Mouse (Mus musculus) liver, embryonic 11.5 days (tissue): ENCODE results near the gene Gm11627. TPM values are rescaled to one million over a fixed set of nuclear protein-coding genes. Genes with fewer than 3 reads are reported as not detected.
A peak's percentile ranks its signal among the peaks of the same experiment; 100 is the strongest.
"Not testable (repeated sequence)": the region's sequence is repeated elsewhere in the genome, so short reads cannot be mapped to it uniquely, and the experiment has no call there.

Experiments used
- ATAC-seq: fragments of 200-750 bp; cut with Nextera tagmentation; replicated peaks from 2 replicates; pipeline ENCODE4 v1.8.0; 2017; ENCODE audit warnings: moderate number of reproducible peaks, mild to moderate bottlenecking, moderate TSS enrichment, moderate library complexity; ENCODE audit not compliant: low FRiP score
- DNase-seq: peaks from one replicate; pipeline ENCODE4 v3.0.0-alpha.2; 2017; ENCODE audit warnings: low spot score
- H3K27ac ChIP-seq: fragments of 300-500 bp; sonication (generic); 2 replicates; pipeline ENCODE4 v1.5.1; 2014; ENCODE audit warnings: mild to moderate bottlenecking, low read depth, low read length, control low read depth
- H3K27me3 ChIP-seq: fragments of 300-500 bp; sonication (generic); replicated peaks from 2 replicates; pipeline ENCODE4 v1.6.1; 2014; ENCODE audit warnings: low read length, mixed read lengths; ENCODE audit not compliant: control insufficient read depth, insufficient read depth
- H3K36me3 ChIP-seq: fragments of 300-500 bp; sonication (generic); 2 replicates; pipeline ENCODE4 v1.6.1; 2014; ENCODE audit warnings: mild to moderate bottlenecking, low read length, moderate library complexity, mixed read lengths; ENCODE audit not compliant: control insufficient read depth, insufficient read depth
- H3K4me1 ChIP-seq: fragments of 300-500 bp; sonication (generic); replicated peaks from 2 replicates; pipeline ENCODE4 v1.6.1; 2014; ENCODE audit warnings: low read length, mixed read lengths; ENCODE audit not compliant: control insufficient read depth, insufficient read depth
- H3K4me2 ChIP-seq: fragments of 300-500 bp; sonication (generic); 2 replicates; pipeline ENCODE4 v1.6.1; 2014; ENCODE audit warnings: mild to moderate bottlenecking, control low read depth, moderate library complexity
- H3K4me3 ChIP-seq: fragments of 300-500 bp; sonication (generic); 2 replicates; pipeline ENCODE4 v1.5.1; 2014; ENCODE audit warnings: low read depth, low read length, control low read depth
- H3K9ac ChIP-seq: fragments of 300-500 bp; sonication (generic); 2 replicates; pipeline ENCODE4 v1.6.1; 2014; ENCODE audit warnings: low read depth, low read length, control low read depth
- H3K9me3 ChIP-seq: fragments of 300-500 bp; sonication (generic); 2 replicates; pipeline ENCODE4 v1.6.1; 2016; ENCODE audit warnings: low read length, inconsistent platforms, mixed read lengths; ENCODE audit not compliant: control insufficient read depth
- WGBS: fragments of 180-500 bp; shearing (Covaris S2); extraction: QIAGEN DNeasy Blood & Tissue Kit; methylation state at CpG from one replicate; pipeline ENCODE4 v1.1.7; 2014; 5-methylcytosine and 5-hydroxymethylcytosine counted together
- polyA plus RNA-seq: library from polyadenylated mRNA; unstranded; fragments of >200 nt; fragmentation: Nextera tagmentation; extraction: Ambion mirVana; gene quantifications from 2 replicates; pipeline ENCODE4 v1.2.1, GENCODE M21; 2014

Gm11627 gene
- polyA plus RNA-seq, 1 experiment from 2014 or later, result 1.4 TPM

DNA sequence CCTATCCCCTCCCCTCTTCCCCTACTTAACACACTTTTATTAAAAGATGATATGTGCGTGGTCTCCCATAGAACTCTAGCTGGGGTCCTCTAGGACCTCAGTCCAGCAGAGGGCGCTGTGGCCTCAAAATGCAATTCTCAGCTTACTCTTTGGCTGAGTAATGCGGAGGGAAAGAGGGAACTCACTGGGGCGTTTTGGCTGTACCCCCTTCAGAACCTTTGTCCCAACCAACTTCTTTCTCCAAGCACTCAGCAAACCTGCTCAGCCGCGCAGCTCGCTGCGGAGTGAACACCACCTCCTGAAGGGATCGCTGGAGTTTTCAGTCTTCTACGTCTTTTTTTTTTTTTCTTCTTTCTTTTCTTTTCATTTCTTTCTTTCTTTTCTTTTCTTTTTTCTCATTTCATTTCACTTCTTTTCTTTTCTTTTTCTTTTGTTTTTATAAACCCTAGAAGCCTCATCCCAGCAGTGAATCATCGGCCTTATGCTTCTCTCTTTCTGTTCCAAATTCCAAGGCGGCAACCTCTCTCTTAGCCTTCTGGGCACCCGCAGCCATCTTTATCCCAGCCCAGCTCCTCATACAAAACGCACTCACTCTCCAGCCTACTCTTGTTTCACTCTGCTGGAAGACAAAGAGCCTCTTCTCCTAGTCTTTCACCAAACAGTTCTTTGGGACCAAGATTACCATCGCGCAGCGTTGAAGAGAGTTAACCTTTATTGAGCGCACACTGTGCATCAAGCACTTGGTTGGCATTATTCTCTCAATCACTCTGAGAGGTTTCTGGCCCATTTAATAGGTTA, 6.2 kb downstream of the Gm11627 start:
- Histone ChIP-seq H3K4me2 (peak overlapping the region; percentile 82), H3K36me3 (no peaks in the 10 kb centered on the region), H3K27me3 (no peaks in the 10 kb centered on the region), H3K4me1 (0 out of 2 replicates have a peak, but pooled peaks cover 2% of the 10 kb centered on the region), H3K27ac (no peak overlapping the region), H3K9me3 (no peaks in the 10 kb centered on the region), H3K9ac (peak overlapping the region; percentile 68), H3K4me3 (peak overlapping the region; percentile 52)
- peak; percentile 83 for DNase-seq
- WGBS, result 15% methylated on average over 18 of the region's 18 CpGs
- peak; percentile 65; the same call in 1 of the 2 replicates for ATAC-seq

DNA sequence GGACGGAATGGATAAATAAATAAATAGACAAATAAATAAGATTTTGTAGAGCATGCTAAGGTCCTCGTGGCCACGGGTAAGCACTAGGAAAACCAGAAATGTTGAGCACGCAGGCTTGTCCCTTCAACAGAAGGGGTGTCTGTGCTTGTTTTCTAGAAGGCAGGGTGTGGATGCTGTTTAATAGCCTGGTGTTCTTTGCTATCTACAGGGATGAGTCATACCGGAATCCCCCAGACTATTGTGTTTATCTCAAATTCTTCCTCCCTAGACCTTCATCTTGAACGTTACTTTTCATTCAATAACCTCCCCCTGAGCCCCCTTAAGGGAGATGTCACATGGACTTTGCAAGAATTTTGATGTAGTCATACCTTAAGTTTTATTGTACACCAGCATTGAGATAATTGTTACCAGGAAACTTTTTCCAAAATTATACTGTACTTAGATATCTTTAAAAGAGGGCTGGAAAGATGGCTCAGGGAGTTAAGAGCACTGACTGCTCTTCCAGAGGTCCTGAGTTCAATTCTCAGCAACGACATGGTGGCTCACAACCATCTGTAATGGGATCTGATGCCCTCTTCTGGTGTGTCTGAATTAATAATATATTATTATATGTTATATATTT, 10.4 kb downstream of the Gm11627 start:
- H3K36me3 ChIP-seq, result no peaks in the 10 kb centered on the region
- H3K9ac ChIP-seq, result no peak overlapping the region
- WGBS, result 60% methylated on average over 7 of the region's 7 CpGs
- no peak overlapping the region for H3K27ac ChIP-seq
- H3K4me1 ChIP-seq, result peaks cover 5% of the 10 kb centered on the region
- no peak overlapping the region for H3K4me2 ChIP-seq
- DNase-seq, result no peak
- no peak overlapping the region for H3K4me3 ChIP-seq
- no peak for ATAC-seq
- H3K27me3 ChIP-seq, result no peaks in the 10 kb centered on the region
- H3K9me3 ChIP-seq, result no peaks in the 10 kb centered on the region

DNA sequence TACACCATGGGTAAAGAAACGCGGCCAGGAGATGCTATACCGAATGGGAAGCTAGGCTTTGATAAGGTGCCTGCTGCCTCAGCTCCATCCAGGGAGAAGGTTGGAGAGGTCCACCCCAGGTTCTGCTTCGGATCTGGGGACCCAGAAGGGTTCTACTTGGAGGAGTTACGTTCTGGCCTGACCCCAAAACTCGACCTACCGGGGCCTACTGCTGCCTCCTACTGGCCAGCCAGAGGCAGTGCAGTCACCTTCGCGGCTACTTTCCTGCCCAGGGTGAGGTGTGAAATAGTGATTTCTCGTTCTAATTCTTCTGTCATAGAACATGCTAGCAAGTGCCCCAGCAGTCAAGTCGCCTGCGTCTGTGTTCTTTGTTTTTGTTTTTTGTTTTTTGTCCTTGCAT, 11.1 kb downstream of the Gm11627 start:
- H3K27me3 ChIP-seq, result no peaks in the 10 kb centered on the region
- H3K4me1 ChIP-seq, result peaks cover 5% of the 10 kb centered on the region
- no peaks in the 10 kb centered on the region for H3K36me3 ChIP-seq
- no peak overlapping the region for H3K27ac ChIP-seq
- DNase-seq (no peak), ATAC-seq (no peak)
- no peak overlapping the region for H3K9ac ChIP-seq
- H3K4me2 ChIP-seq, result no peak overlapping the region
- WGBS, result 69% methylated on average over 12 of the region's 12 CpGs
- H3K9me3 ChIP-seq, result no peaks in the 10 kb centered on the region
- H3K4me3 ChIP-seq, result no peak overlapping the region

DNA sequence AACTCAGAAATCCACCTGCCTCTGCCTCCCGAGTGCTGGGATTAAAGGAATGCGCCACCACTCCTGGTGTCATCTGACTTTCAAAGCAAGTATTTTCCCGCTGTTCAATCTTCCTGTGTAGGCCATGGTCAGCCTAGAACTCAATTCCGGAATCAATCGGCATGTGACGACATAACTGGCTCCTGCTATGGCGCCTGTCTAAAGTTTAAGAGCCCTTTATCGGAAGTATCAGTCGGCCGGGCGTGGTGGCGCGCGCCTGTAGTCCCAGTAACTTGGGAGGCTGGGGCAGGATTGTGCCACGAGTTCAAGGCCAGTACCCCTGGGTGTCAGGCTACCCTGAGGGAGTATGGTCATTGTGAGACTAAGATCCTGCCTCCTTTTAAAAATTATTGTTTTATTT, 11.5 kb downstream of the Gm11627 start:
- peaks cover 5% of the 10 kb centered on the region for H3K4me1 ChIP-seq
- 92% methylated on average over 15 of the region's 15 CpGs for WGBS
- H3K9me3 ChIP-seq, result no peaks in the 10 kb centered on the region
- DNase-seq (no peak), ATAC-seq (no peak)
- no peak overlapping the region for H3K4me2 ChIP-seq
- H3K9ac ChIP-seq, result no peak overlapping the region
- H3K27ac ChIP-seq, result no peak overlapping the region
- no peaks in the 10 kb centered on the region for H3K36me3 ChIP-seq
- no peaks in the 10 kb centered on the region for H3K27me3 ChIP-seq
- no peak overlapping the region for H3K4me3 ChIP-seq

DNA sequence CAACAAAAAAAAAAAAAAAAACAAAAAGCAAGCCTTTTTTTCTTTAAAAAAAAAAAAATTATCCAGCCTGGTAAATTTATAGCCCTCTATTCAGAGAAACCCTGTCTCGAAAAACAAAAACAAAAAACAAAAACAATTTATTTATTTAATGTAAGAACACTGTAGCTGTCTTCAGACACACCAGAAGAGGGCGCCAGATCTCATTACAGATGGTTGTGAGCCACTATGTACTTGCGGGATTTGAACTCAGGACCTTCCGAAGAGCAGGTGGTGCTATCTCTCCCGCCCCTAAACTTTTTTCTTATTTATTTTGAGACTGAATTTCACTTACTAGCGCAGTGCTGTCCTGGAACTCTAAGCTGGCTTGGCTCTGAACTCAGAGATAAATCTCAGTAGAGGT, 12.1 kb downstream of the Gm11627 start:
- ATAC-seq (no peak), DNase-seq (no peak)
- no peak overlapping the region for H3K4me3 ChIP-seq
- H3K9me3 ChIP-seq, result no peaks in the 10 kb centered on the region
- H3K27ac ChIP-seq, result no peak overlapping the region
- no peak overlapping the region for H3K9ac ChIP-seq
- no peaks in the 10 kb centered on the region for H3K27me3 ChIP-seq
- 86% methylated on average over 6 of the region's 6 CpGs for WGBS
- H3K4me1 ChIP-seq, result peaks cover 5% of the 10 kb centered on the region
- no peaks in the 10 kb centered on the region for H3K36me3 ChIP-seq
- no peak overlapping the region for H3K4me2 ChIP-seq

DNA sequence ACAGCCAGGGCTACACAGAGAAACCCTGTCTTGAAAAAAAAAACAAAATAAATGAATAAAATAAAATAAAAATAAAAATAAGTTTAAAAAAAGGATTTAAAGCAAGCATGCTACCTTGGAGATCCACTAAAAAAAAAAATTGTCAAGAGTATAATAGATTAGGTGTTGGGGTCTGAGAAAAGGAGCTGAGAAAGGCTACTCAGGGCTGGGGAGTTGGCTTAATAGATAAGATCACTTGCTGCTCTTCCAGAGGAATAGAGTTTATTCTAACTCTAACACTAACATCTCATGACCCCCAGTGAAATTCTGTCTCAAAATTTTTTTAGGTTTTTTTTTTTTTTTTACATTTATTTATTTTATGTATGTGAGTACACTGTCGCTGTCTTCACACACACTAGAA, 13.0 kb downstream of the Gm11627 start:
- Histone ChIP-seq H3K9me3 (no peaks in the 10 kb centered on the region), H3K27me3 (no peaks in the 10 kb centered on the region), H3K36me3 (no peaks in the 10 kb centered on the region), H3K9ac (no peak overlapping the region), H3K4me3 (no peak overlapping the region), H3K4me2 (no peak overlapping the region), H3K27ac (no peak overlapping the region), H3K4me1 (peaks cover 5% of the 10 kb centered on the region)
- ATAC-seq, result no peak
- no peak for DNase-seq
- 92% methylated on average over 1 of the region's 1 CpGs for WGBS

DNA sequence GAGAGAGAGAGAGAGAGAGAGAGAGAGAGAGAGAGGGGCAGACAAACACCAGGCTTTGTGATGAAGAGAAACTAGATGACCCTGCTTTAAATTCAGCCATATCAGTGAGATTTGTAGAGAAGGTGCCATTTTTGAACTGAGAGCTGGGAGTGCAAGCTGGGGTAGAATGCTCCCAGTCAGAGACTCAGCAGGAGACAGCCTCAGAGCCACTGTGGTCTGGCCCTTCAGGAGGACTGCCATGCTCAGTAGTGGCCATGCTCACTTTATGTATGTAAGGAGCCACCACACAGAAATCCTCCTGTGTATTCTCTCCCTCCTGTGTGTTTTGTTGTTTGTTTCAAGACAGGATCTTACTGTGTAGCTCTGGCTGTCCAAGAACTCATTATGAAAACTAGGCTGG, 13.5 kb downstream of the Gm11627 start:
- ATAC-seq, result no peak

DNA sequence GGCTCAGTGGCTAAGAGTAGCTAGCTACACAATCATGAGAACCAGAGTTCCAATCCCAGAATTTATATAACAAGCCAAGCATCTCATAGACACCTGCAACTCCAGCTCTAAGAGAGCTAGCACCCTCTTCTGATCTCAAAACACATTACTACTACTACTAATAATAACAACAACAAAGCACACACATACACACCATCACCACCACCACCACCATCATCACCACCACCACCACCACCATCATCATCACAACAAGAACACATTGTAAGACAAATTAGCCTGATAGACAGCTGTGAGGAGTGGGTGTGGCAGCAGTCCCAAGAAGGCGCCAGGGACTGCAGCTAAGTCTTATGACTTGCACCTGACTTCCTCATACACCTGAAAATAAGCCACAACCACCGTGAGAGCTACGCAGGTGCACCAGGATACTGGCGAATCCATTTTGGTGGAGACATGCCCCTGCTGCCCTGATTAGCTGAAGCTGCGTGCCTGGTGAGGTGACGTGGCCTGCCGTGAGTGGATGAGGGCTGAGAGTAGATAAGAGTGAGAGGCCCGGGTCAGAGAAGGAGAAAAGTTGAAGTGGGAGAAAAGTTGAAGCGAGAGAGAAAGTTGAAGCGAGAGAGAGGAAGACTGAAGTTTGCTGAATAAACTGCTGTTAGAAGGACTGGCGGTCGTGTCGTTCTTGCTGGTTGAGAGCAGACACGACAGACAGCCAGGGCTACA, 14.1 kb downstream of the Gm11627 start:
- ATAC-seq, result peak; percentile 69; the same call in 1 of the 2 replicates
- 50% methylated on average over 14 of the region's 14 CpGs for WGBS
- Histone ChIP-seq H3K9ac (0 out of 2 replicates have a peak overlapping the region, but pooled peaks have one; percentile 26), H3K27ac (peak overlapping the region; percentile 78), H3K4me2 (peak overlapping the region; percentile 42)
- H3K9me3 ChIP-seq, H3K36me3 ChIP-seq, H3K4me1 ChIP-seq, H3K4me3 ChIP-seq, DNase-seq, H3K27me3 ChIP-seq: not testable (repeated sequence)

More for the DNA sequence above, 13.5 kb downstream of the Gm11627 start:
- peaks cover 5% of the 10 kb centered on the region for H3K4me1 ChIP-seq
- peak overlapping the region; percentile 42 for H3K4me2 ChIP-seq
- no peaks in the 10 kb centered on the region for H3K9me3 ChIP-seq
- H3K9ac ChIP-seq, result 0 out of 2 replicates have a peak overlapping the region, but pooled peaks have one; percentile 26
- no peaks in the 10 kb centered on the region for H3K27me3 ChIP-seq
- H3K36me3 ChIP-seq, result no peaks in the 10 kb centered on the region
- no peak overlapping the region for H3K4me3 ChIP-seq
- DNase-seq, result no peak
- peak overlapping the region; percentile 78 for H3K27ac ChIP-seq
